Mouse (Mus musculus) fibroblast of lung, adult 2 months (primary cell): ENCODE results near the gene Ddhd1.

Source experiments
- DNase-seq: peaks from one replicate; pipeline ENCODE4 v3.0.0-alpha.2; 2011; ENCODE audit warnings: low read depth

Ddhd1 gene

GRCm38 (mm10) chr14:45657641-45658611 is at the start of gene Ddhd1:
Gene Ddhd1, minus strand, starts transcription at chr14:45658143.
- DNase-seq, result peak; percentile 56

GRCm38 (mm10) chr14:45707176-45707910 is 49.4 kb upstream of the Ddhd1 start:
- no peak for DNase-seq

DNA sequence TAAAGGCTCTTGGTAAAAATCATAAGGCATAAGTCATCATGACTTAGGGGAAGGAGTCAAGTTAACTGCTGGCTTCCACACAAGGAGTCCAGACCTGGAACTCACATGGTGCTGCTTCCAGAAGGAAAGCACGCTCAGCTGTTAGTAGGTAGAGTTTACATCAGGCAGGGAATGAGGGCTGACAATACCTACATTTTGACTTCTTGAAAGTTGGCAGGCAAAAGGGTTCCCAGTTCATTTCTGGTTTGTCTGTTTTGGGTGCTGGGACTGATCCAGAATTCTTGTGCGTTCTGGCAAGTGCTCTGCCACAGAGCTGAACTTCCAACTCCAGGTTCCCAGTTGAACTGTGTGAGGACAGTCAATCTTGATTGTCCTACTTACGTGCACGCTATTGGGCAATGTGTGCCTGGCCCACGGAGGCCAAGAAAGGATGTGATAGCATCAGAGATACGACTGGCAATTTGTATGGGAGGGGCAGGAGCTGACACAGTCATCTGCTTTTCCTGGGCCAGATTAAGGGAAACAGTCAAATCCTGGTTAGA is 42.2 kb upstream of the Ddhd1 start:
- peak; percentile 78 for DNase-seq

GRCm38 (mm10) chr14:45698867-45699266 is 40.9 kb upstream of the Ddhd1 start:
- no peak for DNase-seq

DNA sequence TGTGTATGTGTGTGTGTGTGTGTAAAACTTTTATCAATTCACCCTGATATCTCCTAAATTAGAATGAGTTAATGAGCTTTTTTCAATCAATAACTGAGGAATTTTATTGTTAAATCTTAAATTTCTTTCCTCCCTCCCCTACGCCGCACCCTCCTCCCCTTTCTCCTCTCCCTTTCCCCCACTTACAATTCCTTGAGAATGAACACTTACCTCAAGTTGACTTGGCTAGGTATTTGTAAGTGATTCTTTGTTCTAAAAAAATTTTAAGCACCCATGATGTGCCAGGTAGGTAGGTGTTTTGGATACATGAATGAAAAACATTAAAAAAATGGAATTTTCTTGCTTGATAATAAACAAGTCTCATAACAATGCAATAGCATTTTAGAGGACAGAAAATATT is 38.2 kb upstream of the Ddhd1 start:
- no peak for DNase-seq

DNA sequence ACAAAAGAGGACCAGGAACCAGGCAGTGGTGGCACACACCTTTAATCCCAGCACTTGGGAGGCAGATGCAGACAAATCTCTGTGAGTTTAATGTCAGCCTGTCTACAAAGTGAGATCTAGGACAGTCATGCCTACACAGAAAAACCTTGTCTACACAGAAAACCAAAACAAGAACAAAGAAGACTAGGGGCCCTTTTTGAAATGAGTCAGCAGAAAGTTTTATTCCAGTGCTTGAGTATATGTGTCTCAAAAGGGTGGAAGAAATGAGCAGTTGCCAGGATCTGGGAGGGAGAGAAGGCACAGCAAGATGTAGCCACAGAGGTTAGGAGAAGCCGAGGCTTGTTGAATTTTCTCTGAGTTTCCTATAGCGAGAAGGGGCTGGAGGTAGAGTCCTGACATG is 35.9 kb upstream of the Ddhd1 start:
- no peak for DNase-seq

GRCm38 (mm10) chr14:45690520-45691246 is 32.7 kb upstream of the Ddhd1 start:
- no peak for DNase-seq

DNA sequence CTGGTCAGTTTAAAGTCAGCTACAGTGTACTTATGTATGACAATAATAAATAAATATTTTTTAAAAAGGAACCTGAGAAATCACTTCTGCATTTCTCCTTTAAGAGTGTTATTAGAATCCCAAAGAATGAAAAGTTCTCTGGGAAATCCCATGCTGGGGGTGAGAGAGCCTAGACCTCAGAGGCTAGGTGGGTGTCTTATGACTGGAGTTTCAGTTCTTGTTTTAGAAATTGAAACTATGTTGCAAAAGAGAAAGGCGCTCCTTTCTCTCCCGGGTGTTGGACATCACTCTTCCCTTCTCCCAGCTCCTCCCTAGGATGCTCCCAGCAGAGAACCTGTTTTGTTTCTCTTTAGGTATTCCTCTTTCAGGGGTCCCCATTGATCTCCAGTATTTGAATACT is 27.4 kb upstream of the Ddhd1 start:
- no peak for DNase-seq

GRCm38 (mm10) chr14:45676722-45677121 is 18.8 kb upstream of the Ddhd1 start:
- DNase-seq, result no peak

DNA sequence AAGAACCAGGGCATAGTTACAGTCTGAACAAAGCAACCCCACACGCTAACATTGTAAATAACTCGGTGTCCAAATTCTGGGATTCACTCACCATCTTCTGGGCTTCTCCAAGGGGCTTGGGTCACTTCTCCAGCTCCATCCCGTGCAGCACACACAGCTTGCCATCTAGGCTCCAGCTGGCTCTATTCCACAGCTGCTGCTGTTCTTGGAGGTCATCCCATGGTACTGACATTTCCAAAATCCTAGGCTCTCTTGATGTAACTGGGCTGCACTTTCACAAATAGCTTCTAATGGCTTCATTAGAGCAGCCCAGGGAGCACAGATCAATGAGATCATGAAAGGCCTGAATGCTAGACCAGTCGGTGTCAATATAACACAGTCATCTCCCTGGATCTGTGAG is 10.4 kb upstream of the Ddhd1 start:
- DNase-seq, result no peak

DNA sequence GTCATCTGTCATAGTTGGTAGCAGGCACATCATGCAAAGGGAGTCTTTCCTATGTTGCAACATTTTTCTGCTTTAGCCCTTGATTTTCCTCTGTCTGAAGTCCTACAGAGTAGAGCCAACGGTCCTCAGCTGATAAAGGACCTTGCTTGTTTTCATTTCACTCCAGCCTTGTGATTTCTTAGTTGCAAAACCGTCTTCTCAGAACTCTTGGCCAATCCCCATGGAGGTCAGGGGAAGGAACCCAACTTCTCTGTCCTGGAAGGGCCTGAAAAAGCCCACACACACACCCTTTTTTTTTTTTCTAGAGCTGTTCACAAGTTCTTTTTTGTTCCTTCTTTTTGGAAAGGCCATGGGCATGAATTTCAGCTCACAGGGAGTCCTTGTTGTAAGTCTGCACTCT is 9.3 kb upstream of the Ddhd1 start:
- DNase-seq, result peak; percentile 72

GRCm38 (mm10) chr14:45661575-45661974 is 3.6 kb upstream of the Ddhd1 start:
- no peak for DNase-seq

GRCm38 (mm10) chr14:45660315-45660714 is 2.4 kb upstream of the Ddhd1 start:
- no peak for DNase-seq

- no peak for DNase-seq
Observed at GRCm38 (mm10) chr14:45656831-45657640, 907 bp downstream of the Ddhd1 start.

- DNase-seq, result no peak
Observed at GRCm38 (mm10) chr14:45654876-45655416, 3.0 kb downstream of the Ddhd1 start.

GRCm38 (mm10) chr14:45653756-45654155 is 4.2 kb downstream of the Ddhd1 start:
- no peak for DNase-seq

- no peak for DNase-seq
Observed at GRCm38 (mm10) chr14:45648999-45649818, 8.7 kb downstream of the Ddhd1 start.

GRCm38 (mm10) chr14:45648144-45648543 is 9.8 kb downstream of the Ddhd1 start:
- no peak for DNase-seq

DNA sequence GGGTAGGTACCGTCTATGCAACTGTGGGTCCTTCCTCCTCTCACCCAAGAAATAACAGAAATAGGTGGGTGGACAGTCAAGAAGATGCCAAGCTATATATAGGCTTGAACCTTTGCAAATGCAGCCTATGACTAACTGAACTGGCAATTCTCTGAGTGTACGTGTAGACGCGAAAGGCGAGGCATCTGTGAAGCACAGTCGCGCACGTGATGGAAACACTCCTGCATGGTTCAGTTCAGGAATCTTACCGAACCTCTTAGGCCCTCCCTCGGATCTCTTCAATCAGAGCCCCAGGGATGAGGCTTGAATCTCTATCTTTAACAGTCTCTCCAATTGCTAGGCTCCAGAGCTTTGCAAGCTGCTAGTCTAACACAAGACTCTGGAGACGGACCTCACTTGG is 10.3 kb downstream of the Ddhd1 start:
- no peak for DNase-seq

DNA sequence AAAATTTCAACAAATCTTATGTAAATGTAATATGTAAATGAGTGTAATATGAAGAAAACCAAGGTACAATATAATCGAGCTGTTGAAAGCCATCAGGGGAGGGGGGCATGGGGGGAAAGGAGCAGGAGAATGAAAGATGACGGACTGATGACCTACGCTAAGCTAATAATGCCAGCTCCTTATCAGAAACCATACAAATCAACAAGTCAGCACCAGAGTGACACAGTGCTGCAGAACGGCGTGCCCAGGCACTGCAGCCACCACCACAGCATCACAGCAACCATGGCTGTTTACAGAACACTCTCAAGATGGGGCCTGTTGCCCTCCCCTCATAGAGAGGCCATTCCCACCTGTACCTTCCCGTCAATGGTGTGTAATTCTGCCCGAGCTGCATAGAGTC is 10.8 kb downstream of the Ddhd1 start:
- no peak for DNase-seq
